Mouse (Mus musculus) adrenal gland, postnatal 14 days (tissue): ENCODE data around the gene Htr6. TPM values are rescaled to one million over a fixed set of nuclear protein-coding genes. Genes with fewer than 3 reads are reported as not detected.

Source experiments
- DNase-seq: peaks from one replicate; pipeline ENCODE4 v3.0.0; 2021; ENCODE audit warnings: mixed read lengths
- total RNA-seq: library from RNA; stranded (reverse); gene quantifications from 2 replicates; pipeline ENCODE4 v1.2.3, GENCODE M21; 2021

Gene Htr6
- total RNA-seq, 1 experiment from 2014 or later = not detected

DNA sequence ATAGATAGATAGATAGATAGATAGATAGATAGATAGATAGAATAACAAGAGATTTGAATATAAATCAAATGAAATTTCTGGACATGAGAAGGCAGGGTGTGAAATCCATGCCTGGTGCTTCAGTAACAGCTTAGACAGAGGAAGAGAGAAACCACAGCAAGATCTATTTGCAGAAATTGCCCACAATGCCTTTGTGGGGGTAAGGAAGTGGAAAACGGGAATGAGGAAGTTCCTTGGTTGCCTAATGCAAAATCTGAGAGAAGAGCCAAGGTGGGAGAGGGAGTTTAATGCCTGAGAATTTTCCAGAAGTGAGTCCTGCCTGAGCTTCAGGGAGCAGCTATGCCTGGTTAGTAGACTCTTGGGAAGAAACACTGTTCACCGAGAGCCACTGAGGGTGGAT lies 31.8 kb downstream of the Htr6 start:
- DNase-seq = no peak

DNA sequence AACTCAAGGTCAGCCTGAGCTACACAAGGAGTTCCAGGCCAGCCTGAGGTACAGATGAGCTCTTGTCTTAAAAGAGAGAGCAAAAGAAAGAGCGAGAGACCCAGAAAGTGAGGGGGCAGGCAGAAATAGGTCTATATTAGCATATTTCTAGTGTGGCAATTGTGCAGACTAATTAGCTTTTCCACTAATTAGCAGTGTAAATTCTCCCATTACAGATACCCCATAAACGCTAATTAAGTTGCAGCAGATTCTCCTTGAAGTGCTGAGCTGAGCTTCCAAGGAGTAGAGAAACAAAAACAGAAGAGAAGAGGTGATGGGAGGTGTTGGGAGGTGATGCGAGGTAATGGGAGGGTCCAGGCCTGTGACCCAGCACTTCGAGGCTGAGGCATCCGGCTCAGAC lies 32.8 kb downstream of the Htr6 start:
- DNase-seq = no peak

DNA sequence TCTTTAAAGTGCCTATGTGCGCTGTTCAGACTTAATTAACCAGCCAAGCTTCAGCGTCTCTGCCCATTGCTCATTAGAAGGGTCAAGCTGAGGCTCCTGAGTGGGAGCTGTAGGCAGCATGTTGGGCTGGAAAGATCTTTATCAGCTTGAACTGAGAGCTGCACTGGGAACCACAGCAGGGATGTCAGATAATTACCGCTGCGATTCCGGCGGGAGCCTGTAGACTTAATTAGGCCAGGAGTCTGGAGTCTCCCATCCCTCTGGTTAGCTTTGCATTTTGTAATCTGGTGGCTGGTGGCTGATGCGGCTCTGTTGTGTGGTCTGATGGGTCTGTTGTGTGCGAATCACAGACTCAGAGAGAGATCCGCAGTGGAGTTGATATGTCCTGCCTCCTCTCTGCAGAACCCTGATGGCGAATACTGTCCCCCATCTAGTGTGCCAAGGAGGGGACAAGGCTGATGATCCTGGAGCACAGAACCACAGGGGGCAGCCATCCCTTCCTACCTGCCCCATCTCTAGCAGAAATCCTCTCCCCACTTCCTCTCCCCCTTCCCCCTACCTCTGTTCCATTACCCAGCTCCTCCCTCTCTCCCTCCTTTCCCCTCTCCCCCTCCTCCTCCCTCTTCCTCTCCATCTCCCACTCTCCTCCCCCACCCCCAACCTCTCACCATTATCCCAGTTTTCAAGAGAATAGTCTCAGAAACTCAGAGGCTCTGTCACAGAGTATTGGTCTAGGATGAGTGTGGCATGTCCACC lies 35.1 kb downstream of the Htr6 start:
- no peak for DNase-seq

DNA sequence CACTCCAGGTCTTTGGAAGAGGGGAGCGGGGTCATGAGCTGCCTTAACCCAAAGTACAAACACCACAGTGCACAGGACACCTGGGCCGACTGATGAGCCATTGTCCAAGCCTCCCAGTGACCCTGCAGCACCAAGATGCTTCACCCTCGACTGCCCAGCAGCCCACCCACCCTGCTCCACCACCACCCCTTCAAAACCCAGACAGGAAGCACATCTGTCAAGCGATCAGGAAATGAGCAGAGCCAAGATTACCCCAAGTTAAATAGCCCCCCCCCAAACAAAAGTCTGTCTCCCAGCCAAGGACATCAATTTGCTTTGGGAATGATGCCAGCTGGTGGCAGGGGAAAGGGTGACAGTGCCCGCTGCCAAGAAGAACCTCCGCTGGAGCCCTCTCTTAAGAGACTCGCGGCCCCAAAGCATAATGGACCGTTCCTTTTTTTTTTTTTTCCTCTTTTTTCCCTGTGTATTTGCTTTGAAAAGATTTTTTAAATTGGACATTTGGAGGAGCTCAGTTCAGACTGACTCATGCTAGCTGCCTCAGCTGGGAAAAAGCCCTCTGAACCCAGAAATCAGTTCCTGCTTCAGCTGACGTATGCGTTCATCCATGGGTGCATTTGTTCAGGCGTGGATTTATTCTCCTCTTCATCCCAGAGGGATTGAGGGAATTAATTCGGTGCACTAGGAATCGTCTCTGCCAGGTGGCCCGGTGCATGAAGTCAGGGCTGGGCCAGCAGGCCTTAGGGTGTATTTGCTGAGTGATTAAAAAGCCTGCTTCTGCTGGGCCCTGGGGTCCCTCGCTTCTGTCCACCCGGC lies 37.4 kb downstream of the Htr6 start:
- peak; percentile 78 for DNase-seq

- no peak for DNase-seq
Observed at GRCm38 (mm10) chr4:139035799-139036198, 39.6 kb downstream of the Htr6 start.

DNA sequence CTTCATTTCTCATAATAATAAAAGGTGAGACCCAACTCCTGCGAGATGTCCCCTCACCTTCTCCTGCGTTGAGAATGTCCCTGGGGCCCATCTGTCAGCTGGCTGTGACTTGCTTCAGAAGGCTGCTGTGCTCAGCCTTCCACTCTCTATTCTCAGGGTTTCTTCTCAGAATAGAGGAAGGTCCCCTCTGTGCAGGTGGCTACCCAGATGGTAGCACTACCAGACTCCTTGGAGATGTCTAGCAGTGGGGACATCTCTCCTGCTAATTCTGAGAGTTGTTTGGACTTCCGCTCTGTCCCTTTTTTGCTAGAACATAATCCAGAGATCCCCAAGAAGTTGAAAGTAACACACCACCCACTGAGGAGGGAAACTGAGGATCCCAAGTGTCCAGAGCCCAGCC lies 40.4 kb downstream of the Htr6 start:
- DNase-seq = no peak

- DNase-seq = no peak
Observed at GRCm38 (mm10) chr4:139034540-139034939, 40.8 kb downstream of the Htr6 start.

GRCm38 (mm10) chr4:139034010-139034367 lies 41.4 kb downstream of the Htr6 start:
- DNase-seq = no peak

DNA sequence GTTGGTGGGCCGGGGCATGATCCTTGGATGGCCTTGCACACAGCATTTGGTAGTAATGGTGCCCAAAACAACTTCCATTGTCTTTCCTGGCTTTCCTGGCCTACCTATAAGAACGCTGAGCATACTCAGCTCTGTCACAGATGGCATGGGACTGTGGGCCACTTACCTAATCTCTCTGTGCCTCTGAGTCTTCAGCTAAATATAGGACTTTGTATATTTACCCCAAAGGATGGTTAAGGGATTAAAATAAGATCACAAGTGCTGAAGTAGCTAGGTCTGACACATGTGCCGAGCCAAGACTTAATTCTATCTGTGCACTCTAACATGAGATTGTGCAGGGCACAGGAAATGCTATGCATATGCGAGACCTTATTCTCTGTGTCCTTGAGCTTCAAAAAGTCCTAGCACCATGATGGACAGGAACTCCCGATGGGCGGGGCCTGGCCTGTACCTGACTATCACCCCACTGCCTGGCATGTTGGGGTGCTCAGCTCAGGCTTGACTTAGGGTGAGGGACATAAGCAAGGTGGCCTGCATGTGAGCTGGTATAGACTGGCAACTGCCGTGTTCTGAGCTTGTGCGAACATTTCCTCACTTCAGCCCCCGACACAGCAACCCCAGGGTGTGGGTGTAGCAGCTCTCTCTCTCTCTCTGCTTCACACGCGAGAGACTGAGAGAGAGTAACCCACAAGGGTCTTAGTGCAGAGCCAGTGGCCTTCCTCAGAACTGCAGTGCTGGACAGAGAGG lies 41.9 kb downstream of the Htr6 start:
- DNase-seq = no peak

- no peak for DNase-seq
Observed at GRCm38 (mm10) chr4:139032521-139032920, 42.8 kb downstream of the Htr6 start.

DNA sequence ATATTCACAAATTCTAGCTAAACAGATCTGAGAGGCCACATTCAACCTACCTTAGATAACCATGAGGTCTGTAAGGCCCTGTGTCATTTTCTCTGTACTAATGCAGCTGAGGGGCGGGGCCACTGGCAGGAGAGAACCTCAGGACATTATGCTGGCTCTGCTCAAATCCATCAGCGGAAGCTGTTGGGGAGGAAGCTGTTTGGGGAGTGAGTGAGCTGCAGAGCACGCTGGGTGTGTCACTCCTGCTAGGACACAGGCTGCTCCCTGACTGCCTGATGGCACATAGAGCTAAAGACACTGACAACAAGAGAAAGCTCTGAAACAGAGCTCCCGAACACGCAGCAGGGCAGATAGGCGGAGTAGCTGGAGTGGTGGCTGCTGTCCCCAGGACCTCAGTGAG lies 44.7 kb downstream of the Htr6 start:
- no peak for DNase-seq

GRCm38 (mm10) chr4:139024379-139024778 lies 51.0 kb downstream of the Htr6 start:
- no peak for DNase-seq

- DNase-seq = peak; percentile 70
Observed at GRCm38 (mm10) chr4:139020385-139020784, 55.0 kb downstream of the Htr6 start.

DNA sequence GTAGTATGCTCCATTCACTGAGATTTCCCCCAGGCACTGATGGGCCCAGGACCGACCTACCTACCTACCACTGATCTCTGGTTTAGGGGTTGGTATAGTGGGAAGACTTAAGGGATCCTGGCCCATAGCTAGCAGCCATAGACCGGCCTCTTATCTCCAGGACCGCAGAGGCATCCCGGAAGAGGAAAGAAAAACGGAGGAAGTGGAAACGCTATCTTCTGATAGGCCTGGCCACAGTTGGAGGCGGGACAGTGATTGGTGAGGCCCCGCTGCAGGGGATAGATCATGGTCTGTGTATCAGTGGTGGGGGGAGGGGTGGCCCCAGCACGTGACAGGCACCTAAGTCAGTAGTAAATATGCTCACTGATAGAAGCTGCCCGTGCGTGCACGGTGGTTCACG lies 56.0 kb downstream of the Htr6 start:
- peak; percentile 40 for DNase-seq

GRCm38 (mm10) chr4:139018976-139019375 lies 56.4 kb downstream of the Htr6 start:
- no peak for DNase-seq

DNA sequence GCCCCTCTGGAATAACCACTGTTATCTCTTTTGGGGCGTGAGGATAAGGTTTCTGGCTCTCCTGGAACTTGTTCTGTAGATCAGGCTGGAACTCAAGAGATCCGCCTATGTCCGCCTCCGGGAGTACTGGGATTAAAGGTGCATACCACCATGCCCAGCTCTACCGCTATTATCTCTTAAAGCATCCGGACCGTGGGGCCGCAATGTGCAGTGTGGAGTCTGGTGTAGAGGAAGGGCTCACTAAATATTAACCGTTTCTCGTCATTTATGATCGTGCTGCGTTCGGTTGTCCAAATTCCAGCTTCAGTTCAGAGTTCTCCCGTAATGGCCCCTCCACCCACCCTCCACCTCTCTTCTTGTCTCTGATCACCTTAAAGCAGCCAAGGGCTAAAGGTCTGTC lies 57.0 kb downstream of the Htr6 start:
- DNase-seq = no peak

- DNase-seq = no peak
Observed at GRCm38 (mm10) chr4:139014793-139015192, 60.6 kb downstream of the Htr6 start.

- DNase-seq = no peak
Observed at GRCm38 (mm10) chr4:139013281-139013680, 62.1 kb downstream of the Htr6 start.

- no peak for DNase-seq
Observed at GRCm38 (mm10) chr4:139011201-139011702, 64.1 kb downstream of the Htr6 start.
